Mouse (Mus musculus): ENCODE measurements at regions not wholly inside any gene's neighbourhood (a gene's known extent, or its start where the extent isn't known, plus 50 kb on each side); places are given as distances from the start of the nearest gene placed in this dataset.
A peak's percentile ranks its signal among the peaks of the same experiment; 100 is the strongest.

DNA sequence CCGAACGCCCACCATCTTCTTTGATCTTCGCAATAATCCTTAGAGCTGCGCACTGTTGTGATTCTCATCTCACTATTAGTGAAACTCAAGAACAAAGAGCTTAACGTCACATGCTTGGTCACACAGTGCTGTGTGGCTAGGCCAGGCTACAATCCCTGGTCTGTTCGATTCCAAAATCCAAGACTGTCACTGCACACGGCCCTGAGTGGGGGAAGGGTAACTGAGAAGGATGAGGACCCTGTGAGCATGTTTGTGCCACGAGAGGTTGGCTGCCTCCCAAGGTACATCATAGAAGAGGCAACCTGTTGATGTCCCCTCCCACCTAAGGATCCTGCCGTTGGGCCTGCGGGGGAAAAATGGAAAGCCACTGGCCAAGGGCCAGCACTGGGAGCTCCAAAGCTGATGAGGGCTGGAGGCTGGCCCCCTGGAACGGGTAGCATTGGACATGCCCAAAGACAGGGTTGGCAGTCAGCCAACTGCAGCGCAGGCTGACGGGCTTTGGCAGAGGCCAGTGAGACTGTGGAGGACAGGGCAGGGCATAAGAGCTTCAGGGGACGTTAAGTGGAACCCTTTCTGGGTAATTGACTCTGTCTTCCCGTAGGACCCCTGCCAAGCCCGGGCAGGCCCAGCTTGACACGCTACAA is 172.1 kb upstream of the Cadm1 start:
- H3K4me3 ChIP-seq (ENCODE audit: low read depth, low read length), result no peak overlapping the region

DNA sequence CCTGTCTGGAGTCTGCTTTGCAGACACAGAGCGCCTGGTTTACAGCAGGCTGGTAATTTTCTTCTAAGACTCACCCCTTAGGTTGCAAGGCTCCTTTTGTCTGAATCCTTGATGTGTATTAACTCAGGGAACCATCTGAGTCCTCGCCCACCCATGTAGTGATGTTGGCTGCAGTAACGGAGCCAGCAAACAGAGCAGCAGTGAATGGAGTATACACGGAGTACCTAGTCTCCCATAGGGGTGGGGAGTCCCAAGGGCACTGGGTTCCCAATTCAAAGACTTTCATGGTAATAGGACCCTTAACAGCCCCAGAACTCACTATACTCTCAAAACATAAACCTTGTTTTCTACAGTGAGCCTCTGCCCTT is 171.6 kb upstream of the Cadm1 start:
- no peak overlapping the region for H3K27ac ChIP-seq (ENCODE audit: low read depth, low read length)
- H3K9ac ChIP-seq (replicated peaks; ENCODE audit: low read depth, low read length), result no peak overlapping the region
- no peaks in the 10 kb centered on the region for H3K9me3 ChIP-seq (ENCODE audit: control insufficient read depth, low read length)
- WGBS, result 45% methylated on average over 4 of the region's 4 CpGs
- 0 out of 2 replicates have a peak, but pooled peaks have one; percentile 20 for ATAC-seq (ENCODE audit: low read depth)
- no peaks in the 10 kb centered on the region for H3K27me3 ChIP-seq (ENCODE audit: control insufficient read depth, insufficient read depth, low read length)
- no peak overlapping the region for H3K4me2 ChIP-seq (ENCODE audit: low read depth, low read length)
- no peak overlapping the region for H3K4me3 ChIP-seq (ENCODE audit: low read depth, low read length)
- peaks cover 12% of the 10 kb centered on the region; the same call in 1 of the 2 replicates for H3K4me1 ChIP-seq (ENCODE audit: control insufficient read depth, insufficient read depth, low read length)
- no peaks in the 10 kb centered on the region for H3K36me3 ChIP-seq (ENCODE audit: control insufficient read depth, insufficient read depth, low read length)

More for the DNA sequence above, 172.1 kb upstream of the Cadm1 start:
- peak; percentile 88 for ATAC-seq (ENCODE audit: low read depth)
- Histone ChIP-seq H3K4me2 (ENCODE audit: low read depth, low read length) (no peak overlapping the region), H3K9me3 (ENCODE audit: control insufficient read depth, low read length) (no peaks in the 10 kb centered on the region), H3K4me1 (ENCODE audit: control insufficient read depth, insufficient read depth, low read length) (peaks cover 8% of the 10 kb centered on the region; the same call in 1 of the 2 replicates), H3K27me3 (ENCODE audit: control insufficient read depth, insufficient read depth, low read length) (no peaks in the 10 kb centered on the region), H3K9ac (replicated peaks; ENCODE audit: low read depth, low read length) (no peak overlapping the region), H3K36me3 (ENCODE audit: control insufficient read depth, insufficient read depth, low read length) (no peaks in the 10 kb centered on the region), H3K27ac (ENCODE audit: low read depth, low read length) (no peak overlapping the region)
- 43% methylated on average over 17 of the region's 17 CpGs for WGBS

DNA sequence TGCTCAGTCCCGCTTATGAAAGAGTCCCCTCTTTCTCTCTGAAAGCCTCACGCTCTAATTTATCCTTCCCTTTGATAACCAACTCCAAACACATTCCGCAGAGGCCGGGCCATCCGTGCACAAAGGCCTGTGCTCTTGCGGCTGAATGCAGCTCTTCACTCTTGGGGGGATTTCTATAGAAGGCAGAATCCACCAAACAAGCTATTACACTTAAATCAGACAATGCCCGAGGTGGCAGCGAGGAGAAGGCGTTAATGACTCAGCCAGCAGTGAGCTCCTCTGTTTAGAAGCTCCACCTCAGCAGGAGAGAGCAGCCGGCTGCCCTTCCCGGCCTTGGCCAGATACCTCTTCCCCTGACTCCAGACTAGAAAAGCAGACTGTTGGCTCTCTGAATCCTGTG is 166.9 kb upstream of the Cadm1 start:
- no peaks in the 10 kb centered on the region for H3K36me3 ChIP-seq (ENCODE audit: control insufficient read depth, insufficient read depth, low read length)
- H3K4me2 ChIP-seq (ENCODE audit: low read depth, low read length), result no peak overlapping the region
- WGBS, result 2% methylated on average over 11 of the region's 11 CpGs
- H3K27ac ChIP-seq (ENCODE audit: low read depth, low read length), result no peak overlapping the region
- peaks cover 16% of the 10 kb centered on the region for H3K4me1 ChIP-seq (ENCODE audit: control insufficient read depth, insufficient read depth, low read length)
- no peak overlapping the region for H3K9ac ChIP-seq (replicated peaks; ENCODE audit: low read depth, low read length)
- H3K4me3 ChIP-seq (ENCODE audit: low read depth, low read length), result no peak overlapping the region
- no peaks in the 10 kb centered on the region for H3K9me3 ChIP-seq (ENCODE audit: control insufficient read depth, low read length)
- ATAC-seq (ENCODE audit: low read depth), result peak; percentile 44; the same call in 1 of the 2 replicates
- H3K27me3 ChIP-seq (ENCODE audit: control insufficient read depth, insufficient read depth, low read length), result no peaks in the 10 kb centered on the region

DNA sequence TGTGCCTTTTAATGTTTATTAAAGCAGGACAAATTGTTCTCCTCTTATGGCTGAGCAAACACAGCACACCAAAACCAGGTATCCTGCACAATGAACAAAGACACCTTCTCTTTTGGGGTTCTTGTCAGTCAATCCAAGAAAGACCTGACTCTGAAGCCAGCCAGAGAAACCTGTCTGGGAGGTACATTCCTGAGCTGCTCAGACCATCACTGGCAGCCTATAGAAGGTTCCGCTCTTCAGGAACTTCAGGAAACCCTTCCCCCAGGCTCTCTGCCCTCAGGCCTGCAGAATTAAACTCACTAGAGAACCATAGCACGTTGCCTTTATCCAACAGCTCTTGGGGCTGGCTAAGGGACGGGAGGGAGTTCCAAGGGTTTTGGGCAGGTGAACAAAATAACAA is 165.2 kb upstream of the Cadm1 start:
- Histone ChIP-seq H3K9ac (replicated peaks; ENCODE audit: low read depth, low read length) (no peak overlapping the region), H3K4me3 (ENCODE audit: low read depth, low read length) (no peak overlapping the region), H3K27ac (ENCODE audit: low read depth, low read length) (no peak overlapping the region), H3K27me3 (ENCODE audit: control insufficient read depth, insufficient read depth, low read length) (no peaks in the 10 kb centered on the region), H3K4me2 (ENCODE audit: low read depth, low read length) (no peak overlapping the region), H3K36me3 (ENCODE audit: control insufficient read depth, insufficient read depth, low read length) (no peaks in the 10 kb centered on the region), H3K4me1 (ENCODE audit: control insufficient read depth, insufficient read depth, low read length) (peaks cover 19% of the 10 kb centered on the region), H3K9me3 (ENCODE audit: control insufficient read depth, low read length) (no peaks in the 10 kb centered on the region)
- no peak for ATAC-seq (ENCODE audit: low read depth)
- 82% methylated on average over 3 of the region's 3 CpGs for WGBS

DNA sequence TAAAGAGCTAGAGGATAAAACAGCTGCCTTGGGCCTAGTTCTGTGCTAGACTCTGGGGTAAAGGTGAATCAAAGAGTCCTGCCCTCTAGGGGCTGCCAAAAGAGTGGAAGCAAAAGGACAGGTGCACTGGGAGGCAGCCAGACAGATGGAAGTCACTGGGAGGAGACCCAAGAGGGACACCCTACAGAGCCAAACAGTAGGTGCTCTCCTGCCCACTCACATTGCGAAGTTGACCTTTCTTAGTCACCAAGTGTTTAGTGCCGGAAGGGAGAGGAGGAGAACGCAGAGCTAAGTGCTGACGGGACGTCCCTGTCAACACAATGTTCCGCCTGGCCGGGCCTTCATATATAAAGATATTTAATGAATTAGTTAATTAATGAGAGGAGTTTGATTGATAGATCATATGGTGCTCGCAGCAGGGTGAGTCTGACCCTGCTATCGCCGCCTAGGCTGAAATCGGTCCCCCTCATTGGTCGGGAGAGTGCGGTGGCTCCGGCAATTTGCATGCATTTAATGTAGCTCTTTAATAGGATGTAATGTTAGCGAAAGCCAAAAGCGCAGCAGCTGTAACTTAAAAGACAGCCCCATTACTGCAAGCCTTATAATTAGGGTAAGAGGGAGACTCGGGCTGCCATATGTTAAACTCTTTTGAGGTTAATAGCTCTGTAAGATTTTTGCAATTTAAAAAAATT is 162.6 kb upstream of the Cadm1 start:
- no peak overlapping the region for H3K9ac ChIP-seq (replicated peaks; ENCODE audit: low read depth, low read length)

DNA sequence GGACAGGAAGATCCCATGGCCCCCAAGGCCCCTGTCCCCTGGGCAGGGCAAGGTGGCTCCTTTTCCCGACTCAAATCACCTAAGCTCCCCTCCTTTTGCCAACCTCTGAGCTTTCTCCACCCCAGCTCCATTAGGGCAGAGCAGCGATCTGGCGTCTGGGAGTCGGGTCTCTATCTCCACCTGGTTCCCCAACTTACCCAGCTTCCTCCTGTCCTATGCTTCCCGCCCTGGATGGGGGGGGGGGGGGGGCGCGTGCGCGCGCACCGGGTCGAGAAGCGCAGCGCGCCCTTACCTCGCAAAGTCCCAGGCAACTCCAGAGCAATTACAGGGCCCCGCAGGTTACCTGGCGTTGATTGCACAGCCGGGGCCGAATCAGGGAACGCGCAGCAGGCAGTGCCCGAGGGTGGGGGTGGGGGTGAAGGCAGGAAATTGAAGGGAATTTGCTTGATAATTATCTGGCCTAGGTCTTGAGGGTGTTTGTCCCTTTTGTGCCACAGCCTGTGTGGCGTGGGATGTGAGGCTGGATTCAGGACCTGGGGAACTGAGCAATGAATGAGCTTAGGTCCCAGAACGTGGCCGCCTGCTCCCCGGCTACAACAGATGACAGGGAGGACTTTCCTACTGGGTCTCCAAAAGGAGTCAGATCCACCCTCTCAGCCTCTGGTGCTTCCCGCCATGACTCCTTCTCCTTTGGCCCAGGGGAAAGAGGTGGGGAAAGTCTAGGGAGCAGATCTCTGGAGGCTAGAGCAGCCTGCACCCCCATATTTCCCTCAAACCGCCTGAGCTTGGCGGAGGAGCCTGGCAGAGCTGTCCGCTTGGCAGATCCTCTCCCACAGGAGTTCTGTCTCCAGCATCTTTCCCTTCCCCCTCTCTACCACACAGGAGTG is 161.7 kb upstream of the Cadm1 start:
- no peaks in the 10 kb centered on the region for H3K9me3 ChIP-seq (ENCODE audit: control insufficient read depth, low read length)
- H3K4me2 ChIP-seq (ENCODE audit: low read depth, low read length), result peak overlapping the region; percentile 59
- peak overlapping the region; percentile 23 for H3K4me3 ChIP-seq (ENCODE audit: low read depth, low read length)
- peak; percentile 41; the same call in 1 of the 2 replicates for ATAC-seq (ENCODE audit: low read depth)
- H3K27me3 ChIP-seq (ENCODE audit: control insufficient read depth, insufficient read depth, low read length), result no peaks in the 10 kb centered on the region
- no peaks in the 10 kb centered on the region for H3K36me3 ChIP-seq (ENCODE audit: control insufficient read depth, insufficient read depth, low read length)
- 0 out of 2 replicates have a peak overlapping the region, but pooled peaks have one; percentile 2 for H3K9ac ChIP-seq (replicated peaks; ENCODE audit: low read depth, low read length)
- H3K4me1 ChIP-seq (ENCODE audit: control insufficient read depth, insufficient read depth, low read length), result peaks cover 12% of the 10 kb centered on the region
- no peak overlapping the region for H3K27ac ChIP-seq (ENCODE audit: low read depth, low read length)
- 3% methylated on average over 27 of the region's 31 CpGs for WGBS

More for the DNA sequence above, 162.6 kb upstream of the Cadm1 start:
- Histone ChIP-seq H3K27me3 (ENCODE audit: control insufficient read depth, insufficient read depth, low read length) (no peaks in the 10 kb centered on the region), H3K4me2 (ENCODE audit: low read depth, low read length) (peak overlapping the region; percentile 59), H3K9me3 (ENCODE audit: control insufficient read depth, low read length) (no peaks in the 10 kb centered on the region), H3K27ac (ENCODE audit: low read depth, low read length) (no peak overlapping the region), H3K4me3 (ENCODE audit: low read depth, low read length) (peak overlapping the region; percentile 23), H3K36me3 (ENCODE audit: control insufficient read depth, insufficient read depth, low read length) (no peaks in the 10 kb centered on the region), H3K4me1 (ENCODE audit: control insufficient read depth, insufficient read depth, low read length) (peaks cover 19% of the 10 kb centered on the region)
- ATAC-seq (ENCODE audit: low read depth), result peak; percentile 61; the same call in 1 of the 2 replicates
- 5% methylated on average over 17 of the region's 17 CpGs for WGBS

DNA sequence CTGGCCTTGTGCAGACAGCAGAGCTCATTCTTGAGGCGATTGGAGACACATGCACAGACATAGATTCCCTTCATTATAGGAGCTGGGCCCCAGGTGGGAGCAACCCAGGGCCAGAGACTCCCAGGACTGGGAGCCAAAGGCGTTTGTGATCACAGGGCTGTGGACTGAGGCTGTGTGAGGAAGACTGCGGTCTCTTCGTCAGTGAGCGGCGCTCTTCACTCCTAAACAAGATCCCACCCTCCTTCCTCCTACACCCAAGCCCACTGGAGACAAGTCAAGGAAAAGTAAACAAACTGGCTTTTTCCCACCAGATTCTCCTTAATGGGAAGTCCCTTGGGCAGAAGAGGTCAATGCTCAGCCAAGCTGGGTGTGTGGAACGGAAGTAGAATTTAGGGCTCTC is 157.7 kb upstream of the Cadm1 start:
- WGBS, result 87% methylated on average over 7 of the region's 7 CpGs
- H3K4me1 ChIP-seq (ENCODE audit: control insufficient read depth, insufficient read depth, low read length), result peaks cover 12% of the 10 kb centered on the region
- no peak overlapping the region for H3K4me3 ChIP-seq (ENCODE audit: low read depth, low read length)
- H3K9me3 ChIP-seq (ENCODE audit: control insufficient read depth, low read length), result no peaks in the 10 kb centered on the region
- no peak for ATAC-seq (ENCODE audit: low read depth)
- no peaks in the 10 kb centered on the region for H3K36me3 ChIP-seq (ENCODE audit: control insufficient read depth, insufficient read depth, low read length)
- H3K27ac ChIP-seq (ENCODE audit: low read depth, low read length), result no peak overlapping the region
- no peak overlapping the region for H3K9ac ChIP-seq (replicated peaks; ENCODE audit: low read depth, low read length)
- no peaks in the 10 kb centered on the region for H3K27me3 ChIP-seq (ENCODE audit: control insufficient read depth, insufficient read depth, low read length)
- H3K4me2 ChIP-seq (ENCODE audit: low read depth, low read length), result no peak overlapping the region

DNA sequence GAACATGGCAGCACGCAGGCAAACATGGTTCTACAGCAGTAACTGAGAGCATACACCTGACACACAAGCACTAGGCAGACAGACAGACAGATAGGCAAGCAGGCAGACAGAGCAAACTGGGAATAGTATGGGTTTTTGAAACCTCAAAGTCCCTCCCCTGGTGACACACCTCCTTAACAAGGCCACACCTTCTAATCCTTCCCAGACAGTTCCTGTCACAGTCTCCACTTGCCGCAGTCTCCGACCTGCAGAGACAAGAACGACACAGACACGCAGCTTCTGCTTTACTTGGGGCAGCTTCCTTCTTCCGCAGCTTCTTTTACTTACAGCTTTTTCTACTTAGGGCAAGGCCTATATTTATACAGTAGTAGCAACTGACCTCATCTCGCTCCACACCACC is 155.9 kb upstream of the Cadm1 start:
- Histone ChIP-seq H3K27ac (ENCODE audit: low read depth, low read length) (no peak overlapping the region), H3K27me3 (ENCODE audit: control insufficient read depth, insufficient read depth, low read length) (no peaks in the 10 kb centered on the region), H3K4me1 (ENCODE audit: control insufficient read depth, insufficient read depth, low read length) (no peaks in the 10 kb centered on the region), H3K4me2 (ENCODE audit: low read depth, low read length) (no peak overlapping the region), H3K4me3 (ENCODE audit: low read depth, low read length) (no peak overlapping the region), H3K9ac (replicated peaks; ENCODE audit: low read depth, low read length) (no peak overlapping the region), H3K9me3 (ENCODE audit: control insufficient read depth, low read length) (no peaks in the 10 kb centered on the region), H3K36me3 (ENCODE audit: control insufficient read depth, insufficient read depth, low read length) (no peaks in the 10 kb centered on the region)
- ATAC-seq (ENCODE audit: low read depth), result no peak
- 97% methylated on average over 7 of the region's 7 CpGs for WGBS

All from neural tube, embryonic 14.5 days (tissue).